Mouse (Mus musculus) gastrocnemius, postnatal 14 days (tissue): ENCODE measurements around the gene Dbn1. TPM values are rescaled to one million over a fixed set of nuclear protein-coding genes. Genes with fewer than 3 reads are reported as not detected.

ENCODE experiments used
- DNase-seq: peaks from one replicate; pipeline ENCODE4 v3.0.0; 2021; ENCODE audit warnings: mixed read lengths
- intact Hi-C: fragments of 180-260 bp; cut with DNase I; formaldehyde crosslinking; loops from one replicate; pipeline ENCODE4 v1.15.1; 2025; ENCODE audit warnings: low total_unique reads
- long read RNA-seq, 2 experiments: library from polyadenylated mRNA; stranded (forward); transcript quantifications; one replicate each; pipeline ENCODE4 v2.0.0; 2021
- total RNA-seq, 2 experiments: library from RNA; stranded (reverse); gene quantifications; 2 replicates each; pipeline ENCODE4 v1.2.3; 2021

Dbn1 gene
- total RNA-seq: 10 to 100 TPM; 31.3 to 37.5 TPM
- long read RNA-seq, experiment 1, transcript Dbn1-202 (14 exons, 2,378 nt): minor isoform, 9 of 36 reads
- long read RNA-seq, experiment 1, transcript Dbn1-203 (14 exons, 2,940 nt): major isoform, 11 of 36 reads
- long read RNA-seq, experiment 1, partial matches to known transcripts: 9 of 36 reads
- long read RNA-seq, experiment 1, other reads (novel, unspliced or antisense): 4 of 36 reads
- long read RNA-seq, experiment 2, transcript Dbn1-203 (14 exons, 2,940 nt): major isoform, 19 of 31 reads
- long read RNA-seq, experiment 2, partial matches to known transcripts: 6 of 31 reads
- long read RNA-seq, experiment 2, other reads (novel, unspliced or antisense): 4 of 31 reads

- peak; percentile 73 for DNase-seq
- intact Hi-C loops: no loop called here
Measured at GRCm38 (mm10) chr13:55487578-55488498, at the start of gene Dbn1. Gene Dbn1 (minus strand): TSS chr13:55488111.

DNA sequence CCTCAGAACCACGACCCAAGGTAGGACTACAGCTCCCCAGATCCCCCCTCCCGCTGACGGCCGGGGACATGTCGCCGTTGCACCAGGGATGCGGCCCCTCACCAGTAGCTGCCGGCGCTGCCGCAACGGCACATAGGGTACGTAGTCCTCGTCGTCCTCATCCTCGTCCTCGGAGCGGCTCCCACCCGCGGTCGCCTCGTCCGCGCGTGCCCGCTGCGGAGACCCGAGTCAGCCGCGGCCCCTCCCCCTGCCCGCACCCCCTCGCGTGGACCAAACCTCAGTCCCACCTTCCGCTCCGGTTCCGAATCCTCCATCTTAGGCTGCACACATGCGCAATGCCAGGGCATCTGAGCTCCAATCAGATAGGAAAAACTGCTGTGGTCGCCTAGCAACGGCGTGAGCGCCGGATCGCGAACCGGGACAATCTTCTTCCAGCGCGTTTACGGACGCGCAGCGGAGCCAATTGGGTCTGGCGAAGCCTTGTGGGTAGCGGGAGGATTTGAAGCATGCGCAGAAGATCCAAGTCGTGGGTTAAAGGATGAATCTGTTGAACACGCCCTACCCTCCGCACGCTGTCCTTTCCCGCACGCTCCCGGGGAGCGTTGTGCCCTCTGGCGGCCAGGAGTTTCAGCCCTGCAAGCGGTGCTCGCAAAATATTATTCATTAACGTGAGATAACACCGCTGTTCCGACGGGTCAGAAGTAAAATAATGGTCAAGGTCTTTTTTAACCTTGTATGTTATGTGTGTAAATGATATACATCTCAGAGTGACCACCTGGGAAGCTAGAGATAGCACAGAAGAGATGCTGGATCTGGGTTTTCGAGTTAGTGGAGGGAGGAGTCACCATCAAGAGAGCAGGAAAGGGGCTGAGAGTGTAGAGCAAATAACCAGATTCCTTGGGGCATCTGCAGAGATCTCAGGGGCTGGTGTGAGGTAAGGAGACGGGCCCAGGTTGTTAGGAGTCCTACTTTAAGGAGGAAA, 48.6 kb upstream of the Dbn1 start, which contains the start of gene Ddx41:
Gene Ddx41, minus strand, starts transcription at position 465 of the 982 bp plus-strand sequence.
- intact Hi-C loops: no loop called here
- peak; percentile 96 for DNase-seq

DNA sequence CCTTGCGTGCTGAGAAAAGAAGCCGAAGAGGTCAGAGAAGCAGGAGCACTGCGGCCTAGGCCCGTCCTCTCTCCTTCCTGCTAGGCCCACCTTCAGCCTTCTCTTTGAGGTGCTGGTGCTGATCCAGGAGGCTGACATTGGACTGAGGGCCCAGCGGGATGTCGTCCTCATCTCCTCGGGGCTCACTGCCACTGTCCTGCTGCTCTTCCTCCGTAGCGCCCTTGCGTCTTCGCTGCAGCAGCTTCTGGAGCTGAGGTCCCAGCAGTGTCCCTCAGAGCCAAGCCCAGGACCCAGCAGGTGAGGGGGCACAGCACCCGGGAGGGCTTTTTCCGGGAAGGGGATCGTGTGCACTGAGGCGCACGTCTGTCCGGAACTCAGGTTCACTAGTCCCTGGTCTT, 47.9 kb upstream of the Dbn1 start:
- DNase-seq: no peak
- intact Hi-C loops: no loop called here

DNA sequence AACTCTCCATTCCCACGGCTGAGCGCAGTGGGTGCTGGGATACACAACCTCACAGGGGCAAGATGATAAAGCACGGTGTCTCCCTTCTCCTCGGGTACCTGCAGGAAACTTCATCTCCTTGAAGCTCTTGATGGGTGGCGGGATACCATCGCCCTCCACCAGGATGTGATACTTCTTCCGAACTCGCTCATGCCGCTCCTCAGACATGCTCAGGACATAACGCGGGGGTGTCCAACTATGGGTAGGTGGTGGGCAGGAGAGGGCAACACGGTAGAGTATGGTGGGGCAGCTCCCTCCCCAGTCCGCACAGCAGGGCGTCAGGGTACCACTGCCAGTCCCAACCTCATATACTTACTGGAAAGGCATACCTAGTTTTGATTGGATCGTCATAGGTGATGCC, 47.3 kb upstream of the Dbn1 start:
- intact Hi-C loops: no loop called here
- no peak for DNase-seq

DNA sequence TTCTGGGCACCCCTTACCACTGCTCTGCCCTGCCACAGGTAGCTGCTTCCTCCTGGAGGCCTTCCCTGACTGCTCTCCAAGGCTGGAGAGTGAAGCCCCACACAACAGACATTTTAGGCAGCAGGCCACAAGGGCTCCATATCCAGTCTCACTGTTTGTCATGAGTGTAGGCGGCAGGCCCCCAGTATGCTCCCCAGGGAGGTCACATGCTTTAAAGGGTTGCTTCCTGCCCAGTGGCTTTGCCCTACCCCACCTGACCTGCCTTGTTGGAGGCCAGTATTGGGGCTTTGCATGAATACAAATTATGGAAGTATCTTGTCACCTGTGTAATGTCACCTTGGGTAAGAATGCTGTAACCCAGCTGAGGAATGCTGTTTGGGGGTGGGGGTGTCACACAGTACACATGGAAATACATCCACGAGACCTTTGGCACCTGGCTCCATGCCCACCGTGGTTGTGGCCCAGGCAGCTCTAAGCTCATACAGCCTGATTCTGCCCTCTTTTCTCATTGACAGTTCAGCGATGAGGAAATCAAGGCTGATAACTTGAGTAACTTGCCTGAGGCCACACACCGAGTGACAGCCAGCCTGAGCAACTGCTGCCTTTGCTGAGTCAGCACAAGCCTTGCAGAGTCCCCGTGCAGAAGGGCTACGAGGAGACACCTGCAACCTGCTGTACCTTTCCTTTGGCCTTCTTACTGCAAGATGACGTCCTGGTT, 41.4 kb upstream of the Dbn1 start, which contains the start of gene Dok3:
Gene Dok3, minus strand, starts transcription at position 99 of the 718 bp plus-strand sequence.
- intact Hi-C loops: no loop called here
- DNase-seq: no peak

- intact Hi-C loops: no loop called here
- no peak for DNase-seq
Measured at GRCm38 (mm10) chr13:55527834-55528772, 40.2 kb upstream of the Dbn1 start.

- intact Hi-C loops: no loop called here
Measured at GRCm38 (mm10) chr13:55527212-55527611, 39.3 kb upstream of the Dbn1 start.

GRCm38 (mm10) chr13:55525733-55526553, 38.0 kb upstream of the Dbn1 start:
- intact Hi-C loops: no loop called here
- DNase-seq: no peak

More at GRCm38 (mm10) chr13:55527212-55527611, 39.3 kb upstream of the Dbn1 start:
- DNase-seq: no peak

GRCm38 (mm10) chr13:55523951-55524600, 36.2 kb upstream of the Dbn1 start:
- DNase-seq: no peak
- intact Hi-C loops: no loop called here

- intact Hi-C loops: no loop called here
- DNase-seq: peak; percentile 54
Measured at GRCm38 (mm10) chr13:55523278-55523677, 35.4 kb upstream of the Dbn1 start.

- DNase-seq: peak; percentile 48
- intact Hi-C loops: no loop called here
Measured at GRCm38 (mm10) chr13:55522730-55523129, 34.8 kb upstream of the Dbn1 start.

DNA sequence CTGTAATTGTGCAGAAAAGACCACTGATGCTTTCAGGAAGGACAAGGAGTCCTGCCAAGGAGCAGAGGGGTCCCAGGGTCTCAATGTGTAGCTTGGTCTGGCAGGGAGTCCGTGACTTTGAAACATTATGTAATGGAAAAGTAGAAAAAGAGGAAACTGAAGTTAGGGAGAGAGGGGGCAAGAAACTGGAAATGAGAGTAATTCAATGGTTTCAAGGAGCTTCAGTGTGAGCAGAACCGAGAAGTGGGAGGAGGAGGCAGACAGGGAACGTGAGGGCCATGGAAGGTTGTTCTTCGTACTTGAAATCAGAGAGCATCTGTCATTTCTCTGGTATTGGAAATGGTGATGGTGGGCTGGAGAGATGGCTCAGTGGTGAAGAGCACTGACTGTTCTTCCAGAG, 31.7 kb upstream of the Dbn1 start:
- no peak for DNase-seq
- intact Hi-C loops: loop anchor here (5.0 kb wide), 2 partner anchors 97 to 112 kb away; no protein-coding TSS in a partner anchor

- DNase-seq: peak; percentile 88
- intact Hi-C loops: loop anchor here (5.0 kb wide), 2 partner anchors 95 to 110 kb away; no protein-coding TSS in a partner anchor
Measured at GRCm38 (mm10) chr13:55516955-55517354, 29.0 kb upstream of the Dbn1 start.

DNA sequence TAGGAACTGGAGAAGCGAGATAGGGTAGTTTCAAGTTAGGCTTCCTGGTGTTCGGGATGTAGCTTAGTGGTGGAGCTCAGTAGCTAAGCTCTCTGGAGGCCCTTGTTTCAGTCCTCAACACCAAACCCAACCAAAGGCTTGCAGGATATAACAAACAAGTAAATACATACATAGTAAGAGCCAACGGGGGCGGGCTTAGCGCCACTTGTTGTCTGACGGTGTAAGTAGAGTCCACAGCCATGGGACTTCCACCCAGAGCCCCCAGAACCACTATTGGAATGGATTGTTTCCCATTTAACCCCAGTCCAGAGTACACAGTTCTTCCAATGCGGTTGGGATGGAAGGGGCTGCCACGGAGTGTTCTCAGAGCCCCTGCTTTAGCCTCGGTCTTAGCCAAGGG, 25.9 kb upstream of the Dbn1 start:
- DNase-seq: no peak
- intact Hi-C loops: loop anchor here (5.0 kb wide), 1 partner anchor 37 kb away; no protein-coding TSS in a partner anchor

DNA sequence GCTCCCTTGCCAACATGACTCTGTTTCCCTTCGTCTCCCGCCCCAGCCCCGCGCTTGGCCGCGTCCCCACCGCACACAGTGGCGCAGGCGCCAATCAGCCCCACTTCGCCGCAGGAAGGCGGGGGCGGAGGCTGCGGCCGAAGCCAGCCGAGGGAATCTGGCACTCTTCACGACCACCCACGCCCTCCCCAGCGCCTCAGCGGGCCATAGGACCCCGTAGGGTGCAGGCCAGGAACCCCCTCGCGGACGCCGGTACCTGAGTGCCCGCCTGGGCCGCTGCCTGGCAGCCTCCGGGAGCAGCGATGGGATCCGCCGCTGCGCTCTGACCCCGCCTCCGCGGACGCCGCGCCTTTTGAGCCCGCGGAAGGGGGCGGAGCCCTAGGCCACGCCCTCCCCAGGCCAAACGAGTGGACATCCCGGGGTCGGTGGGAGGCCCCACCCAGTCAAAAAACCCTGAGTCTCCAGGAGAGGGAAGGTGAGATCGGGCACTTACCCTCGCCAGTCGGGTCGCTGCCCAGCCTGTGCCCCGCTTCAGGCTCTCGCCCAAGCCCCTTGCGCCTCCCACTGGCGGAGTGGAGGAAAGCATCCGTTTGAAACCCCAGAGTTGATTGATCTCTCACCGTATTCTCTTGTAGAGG, 25.3 kb upstream of the Dbn1 start, which contains the start of gene Pdlim7:
Gene Pdlim7, minus strand, starts transcription at position 566 of the 638 bp plus-strand sequence.
- intact Hi-C loops: loop anchor here (5.0 kb wide), 1 partner anchor 36 kb away; no protein-coding TSS in a partner anchor
- peak; percentile 92 for DNase-seq
